Mouse (Mus musculus) Muller cell, postnatal 12 days (primary cell): ENCODE measurements around the gene Exosc6.
"Not testable (repeated sequence)": the region's sequence is repeated elsewhere in the genome, so short reads cannot be mapped to it uniquely, and the experiment has no call there.

Source experiments
- DNase-seq: peaks from one replicate; pipeline ENCODE4 v3.0.0-alpha.2; 2015; ENCODE audit errors: inconsistent ontology term

Gene Exosc6

GRCm38 (mm10) chr8:111056158-111056663, at the start of gene Exosc6:
Gene Exosc6, plus strand, starts transcription at chr8:111056339.
- DNase-seq: peak; percentile 93

DNA sequence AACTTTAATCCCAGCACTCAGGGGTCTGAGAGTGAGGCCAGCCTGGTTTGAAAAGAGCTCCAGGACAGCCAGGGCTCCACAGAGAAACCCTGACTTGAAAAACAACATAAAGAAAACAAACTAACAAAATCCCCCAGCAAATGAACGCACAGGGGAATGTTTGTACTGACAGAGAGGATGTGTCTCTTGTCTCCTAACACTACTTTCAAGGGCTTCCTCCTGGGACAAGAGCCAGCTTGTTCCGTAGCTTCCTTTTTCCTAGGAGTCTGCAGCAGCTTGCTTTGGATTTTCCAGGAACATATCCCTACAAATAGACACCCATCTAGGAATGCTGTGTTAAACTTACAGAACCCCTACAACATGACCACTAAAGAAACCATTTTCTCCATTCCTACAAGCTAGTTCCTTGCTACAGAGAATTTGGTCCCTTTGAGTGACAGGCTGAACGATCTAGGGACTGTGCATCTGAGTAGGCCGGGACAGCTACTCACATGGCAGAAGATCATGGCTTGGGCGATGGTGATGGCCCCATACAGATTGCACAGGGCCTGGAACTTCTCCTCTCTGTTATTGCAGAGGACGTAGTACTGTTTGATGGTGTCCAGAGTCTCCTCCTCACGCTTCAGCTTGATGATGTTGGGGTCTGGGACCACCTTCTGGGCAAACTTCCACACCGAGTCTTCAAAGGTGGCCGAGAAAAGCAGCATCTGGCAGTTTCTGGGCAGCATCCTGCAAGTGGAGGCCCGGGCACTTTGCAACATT, 45.7 kb upstream of the Exosc6 start:
- not testable (repeated sequence) for DNase-seq

- DNase-seq: not testable (repeated sequence)
Measured at GRCm38 (mm10) chr8:111026609-111027008, 29.5 kb upstream of the Exosc6 start.

DNA sequence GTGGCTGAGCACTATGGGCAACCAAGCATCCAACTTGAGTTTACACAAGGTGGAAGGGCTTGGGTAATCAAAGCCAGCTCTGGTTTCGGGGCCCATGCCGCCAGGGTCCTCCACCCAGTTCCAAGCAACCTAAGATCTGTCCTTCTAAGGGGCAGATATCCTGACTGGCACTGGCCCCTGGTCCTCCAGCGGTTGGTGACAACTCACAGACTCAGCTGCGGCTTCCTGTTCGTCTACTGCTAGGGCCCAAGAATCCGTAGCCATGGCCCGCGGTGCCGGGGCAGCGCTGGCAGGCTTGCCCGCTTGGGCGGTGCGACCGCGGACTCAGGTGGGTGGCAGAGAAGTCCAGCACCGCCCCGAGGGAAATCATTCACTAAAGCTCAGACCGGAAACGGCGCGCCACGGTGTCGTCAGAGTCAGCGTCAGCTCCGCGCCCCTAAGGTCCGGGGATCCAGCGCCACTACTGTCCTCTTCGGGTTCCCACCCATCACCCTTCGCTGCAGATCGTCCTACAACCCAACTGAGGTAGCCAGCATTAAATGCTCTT, 28.7 kb upstream of the Exosc6 start:
- DNase-seq: peak; percentile 88

- no peak for DNase-seq
Measured at GRCm38 (mm10) chr8:111029589-111029988, 26.6 kb upstream of the Exosc6 start.

DNA sequence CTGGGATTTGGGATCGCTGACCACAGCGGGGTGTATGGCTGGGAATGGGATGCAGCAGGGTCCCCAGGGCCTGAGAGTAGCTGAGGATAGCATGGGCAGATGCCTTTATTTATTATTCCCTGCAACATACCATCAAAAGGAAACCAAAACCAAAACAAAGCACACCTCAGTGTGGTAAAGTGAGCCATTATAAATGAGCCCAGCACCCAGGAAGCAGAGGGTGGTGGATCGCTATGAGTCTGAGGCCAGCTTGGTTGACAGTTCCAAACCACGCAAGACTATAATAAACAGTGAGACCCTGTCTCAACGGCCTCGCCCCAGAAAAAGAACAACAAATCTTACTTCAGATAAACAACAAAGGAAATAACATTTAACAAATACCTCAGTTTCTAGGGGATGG, 26.1 kb upstream of the Exosc6 start:
- DNase-seq: no peak

DNA sequence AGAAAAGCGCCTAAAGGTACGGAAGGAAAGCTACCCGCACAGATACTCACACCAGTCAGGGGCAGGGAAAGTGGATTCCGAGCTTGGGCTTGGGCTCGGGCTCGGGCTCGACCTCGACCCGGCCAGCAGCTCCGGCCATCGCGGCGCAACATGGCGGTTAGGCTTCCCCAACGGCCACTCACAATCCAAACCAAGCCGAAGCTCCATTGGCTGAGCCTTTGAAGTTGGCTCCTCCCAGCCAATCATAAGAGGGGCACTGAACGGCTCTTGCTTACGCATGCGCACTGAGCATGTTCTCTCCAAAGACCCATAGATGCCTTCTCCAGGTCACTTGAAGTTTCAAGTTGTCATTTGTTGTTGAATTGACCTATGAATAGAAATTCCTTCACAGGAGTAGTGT, 24.6 kb upstream of the Exosc6 start, which contains the start of gene Ddx19b:
Gene Ddx19b (minus strand): TSS at position 180 of the 400 bp plus-strand sequence.
- no peak for DNase-seq

- DNase-seq: no peak
Measured at GRCm38 (mm10) chr8:111032916-111033315, 23.2 kb upstream of the Exosc6 start, which contains the start of gene Aars. Gene Aars, plus strand, starts transcription at chr8:111033144.

GRCm38 (mm10) chr8:111033482-111034215, 22.5 kb upstream of the Exosc6 start:
- DNase-seq: peak; percentile 99

DNA sequence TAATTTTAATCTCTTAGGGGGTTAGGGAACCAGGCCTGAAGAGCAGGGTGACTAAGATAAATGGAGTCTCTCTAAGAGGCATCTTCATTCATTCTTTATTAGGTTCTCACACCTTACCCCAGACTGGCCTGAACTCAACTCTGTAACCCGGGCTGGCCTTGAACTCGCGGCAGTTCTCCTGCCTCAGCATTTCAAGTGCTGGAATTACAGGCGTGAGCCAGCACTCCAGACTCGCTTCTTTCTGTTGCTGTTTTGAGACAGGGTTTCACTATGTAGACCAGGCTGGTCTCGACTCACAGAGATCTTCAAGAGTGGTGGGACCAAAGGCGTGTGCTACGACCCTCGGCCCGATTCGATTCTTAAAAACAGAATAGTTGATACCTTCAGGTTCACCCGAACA, 21.9 kb upstream of the Exosc6 start:
- DNase-seq: no peak

- DNase-seq: no peak
Measured at GRCm38 (mm10) chr8:111036591-111036990, 19.5 kb upstream of the Exosc6 start.

- DNase-seq: no peak
Measured at GRCm38 (mm10) chr8:111042546-111042945, 13.6 kb upstream of the Exosc6 start.

GRCm38 (mm10) chr8:111044003-111044734, 12.0 kb upstream of the Exosc6 start:
- no peak for DNase-seq

DNA sequence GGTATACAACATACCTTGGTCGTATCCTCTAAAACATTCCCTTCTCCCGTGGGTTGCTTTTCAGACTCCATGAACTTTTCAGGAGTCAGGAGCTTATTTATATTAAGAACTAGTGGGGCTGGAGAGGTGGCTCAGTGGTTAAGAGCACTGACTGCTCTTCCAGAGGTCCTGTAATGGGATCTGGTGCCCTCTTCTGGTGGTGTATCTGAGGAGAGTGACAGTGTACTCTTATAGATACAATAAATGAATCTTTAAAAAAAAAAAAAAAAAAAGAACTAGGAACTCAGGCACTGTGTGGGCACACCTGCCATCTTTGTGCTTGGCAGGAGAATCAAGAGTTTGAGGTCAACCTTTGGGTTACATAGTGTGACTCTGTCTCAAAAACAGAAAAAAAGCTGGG, 7.4 kb upstream of the Exosc6 start:
- DNase-seq: no peak

DNA sequence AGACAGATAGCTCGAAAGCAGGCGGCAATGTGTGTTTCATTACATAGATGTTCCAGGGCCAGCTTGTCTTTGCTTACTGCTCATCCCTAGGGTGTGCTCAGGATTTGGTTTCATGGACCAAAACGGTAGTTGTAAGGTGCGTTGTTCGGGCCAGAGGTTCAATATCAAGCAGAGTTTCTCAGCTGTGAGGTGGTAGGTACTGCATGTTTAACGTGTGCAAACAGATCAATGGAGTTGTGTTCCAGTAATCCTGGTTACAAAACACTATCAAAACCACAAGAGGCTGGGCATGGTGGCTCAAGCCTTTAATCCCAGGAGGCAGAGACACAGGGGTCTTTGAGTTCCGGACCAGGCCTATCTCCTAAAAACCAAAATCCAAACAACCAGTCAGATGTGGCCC, 7.0 kb upstream of the Exosc6 start:
- no peak for DNase-seq

- DNase-seq: no peak
Measured at GRCm38 (mm10) chr8:111053827-111054518, 2.2 kb upstream of the Exosc6 start.

DNA sequence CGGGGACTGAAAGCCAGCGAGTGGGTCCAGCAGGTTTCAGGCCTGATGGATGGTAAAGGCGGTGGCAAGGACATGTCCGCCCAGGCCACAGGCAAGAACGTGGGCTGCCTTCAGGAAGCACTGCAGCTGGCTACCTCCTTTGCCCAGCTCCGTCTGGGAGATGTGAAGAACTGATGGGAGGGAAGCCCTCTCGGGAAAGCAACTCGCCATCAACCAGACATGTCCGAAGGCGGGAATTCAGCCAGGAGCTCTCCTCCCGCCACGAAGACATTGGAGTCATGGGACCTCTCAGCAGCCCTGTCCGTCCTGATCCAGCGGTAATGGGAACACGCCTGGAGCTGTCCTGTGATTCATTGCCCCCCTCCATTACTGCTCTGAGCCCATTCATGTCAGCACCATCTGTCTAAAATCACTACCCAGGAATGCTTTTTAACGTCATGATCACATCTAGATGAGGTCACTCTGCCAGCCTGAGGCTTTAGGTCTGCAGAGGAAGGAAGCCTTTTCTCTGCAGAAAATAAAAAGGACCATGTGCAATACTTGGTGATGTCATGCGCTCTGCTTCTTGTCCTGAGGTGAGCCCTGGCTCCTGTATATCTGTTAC, 1.0 kb upstream of the Exosc6 start:
- no peak for DNase-seq

GRCm38 (mm10) chr8:111055661-111056060, 478 bp upstream of the Exosc6 start:
- DNase-seq: no peak

- peak; percentile 70 for DNase-seq
Measured at GRCm38 (mm10) chr8:111056691-111057293, 653 bp downstream of the Exosc6 start.

DNA sequence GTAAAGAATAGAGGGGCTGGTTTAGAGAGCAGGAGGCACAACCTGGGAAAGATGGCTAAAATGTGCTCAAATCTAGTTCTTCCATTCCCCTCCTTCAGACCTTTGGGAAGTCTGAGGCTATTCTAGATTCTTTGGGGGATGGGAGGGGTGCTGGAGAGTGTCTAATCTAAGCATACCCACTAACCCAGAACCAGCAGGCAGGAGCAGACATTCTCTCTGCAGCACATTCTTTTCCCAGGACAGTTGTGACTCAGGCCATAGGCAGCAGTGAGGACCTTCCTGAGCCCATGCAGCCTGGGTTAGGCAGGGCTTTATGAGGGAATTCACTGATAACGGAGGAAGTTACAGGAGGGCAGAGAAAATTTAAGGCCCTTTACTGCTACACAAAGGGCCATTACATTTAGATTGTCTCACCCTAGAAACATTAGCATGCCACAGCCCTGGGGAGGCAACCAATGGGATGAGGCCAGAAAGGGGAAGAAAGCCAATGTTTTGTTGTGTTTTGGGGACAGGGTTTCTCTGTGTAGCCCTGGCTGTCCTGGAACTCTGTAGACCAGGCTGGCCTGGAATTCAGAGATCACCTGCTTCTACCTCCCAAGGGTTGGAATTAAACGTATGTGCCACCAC, 2.9 kb downstream of the Exosc6 start:
- peak; percentile 85 for DNase-seq
